Mouse (Mus musculus): ENCODE measurements around the gene Phtf1.

GRCm38 (mm10) chr3:104069395-104069794, 101.5 kb downstream of the Phtf1 start:
- no peak for TF ChIP-seq CTCF (IDR thresholded peaks at IDR 0.05; ENCODE audit: low read depth, low read length)
- TF ChIP-seq POLR2A (IDR thresholded peaks at IDR 0.05; ENCODE audit: extremely low read depth, insufficient read depth, low read length) = no peak

Measured in liver, adult 2 months (tissue).